In genomic region chr8:126497541-126498428, GRCm38 (mm10) we compare ENCODE assay signal across 7 mouse cellular contexts. TPM values are rescaled to one million over a fixed set of nuclear protein-coding genes. Genes with fewer than 3 reads are reported as not detected.
DNase-seq lines count a peak whose midpoint lies in the region; ATAC-seq lines count a peak whose summit lies in the region.

No protein-coding gene starts in this region.

- H3K36me3 ChIP-seq in embryonic facial prominence, embryonic 10.5 days (replicated peaks) = no peaks in the 10 kb centered on the region
- no peaks in the 10 kb centered on the region for H3K36me3 ChIP-seq in limb, embryonic 10.5 days
- H3K36me3 ChIP-seq in midbrain, embryonic 13.5 days = no peaks in the 10 kb centered on the region

- ATAC-seq in granulocyte monocyte progenitor cell, adult 5-6 weeks (replicated peaks; ENCODE audit: poor library complexity, severe bottlenecking) = peak; percentile 92
- peak; percentile 95 for ATAC-seq in midbrain, embryonic 13.5 days

- H3K9me3 ChIP-seq in embryonic facial prominence, embryonic 10.5 days = no peaks in the 10 kb centered on the region
- no peaks in the 10 kb centered on the region for H3K9me3 ChIP-seq in limb, embryonic 10.5 days (replicated peaks)
- no peaks in the 10 kb centered on the region for H3K9me3 ChIP-seq in midbrain, embryonic 13.5 days

- peak; percentile 95 for DNase-seq in adrenal gland, postnatal 10 days
- peak; percentile 89 for DNase-seq in embryonic facial prominence, embryonic 10.5 days (ENCODE audit: low spot score)
- DNase-seq in kidney, adult 11 months = peak; percentile 89
- DNase-seq in limb, embryonic 10.5 days (ENCODE audit: low spot score) = peak; percentile 94
- peak; percentile 69 for DNase-seq in spleen, adult 12 weeks (ENCODE audit: low spot score)

- peak overlapping the region; percentile 63 for H3K4me2 ChIP-seq in midbrain, embryonic 13.5 days (replicated peaks)

- H3K27me3 ChIP-seq in embryonic facial prominence, embryonic 10.5 days (replicated peaks; ENCODE audit: low read depth, poor library complexity, severe bottlenecking) = no peaks in the 10 kb centered on the region
- H3K27me3 ChIP-seq in limb, embryonic 10.5 days (ENCODE audit: low read depth, poor library complexity, severe bottlenecking) = no peaks in the 10 kb centered on the region
- H3K27me3 ChIP-seq in midbrain, embryonic 13.5 days = peaks cover 12% of the 10 kb centered on the region; the same call in 1 of the 2 replicates

- peak overlapping the region; percentile 70 for H3K9ac ChIP-seq in midbrain, embryonic 13.5 days (replicated peaks)

- H3K4me1 ChIP-seq in embryonic facial prominence, embryonic 10.5 days = peaks cover 30% of the 10 kb centered on the region
- peaks cover 13% of the 10 kb centered on the region for H3K4me1 ChIP-seq in limb, embryonic 10.5 days
- peaks cover 13% of the 10 kb centered on the region for H3K4me1 ChIP-seq in midbrain, embryonic 13.5 days (replicated peaks)

- H3K27ac ChIP-seq in embryonic facial prominence, embryonic 10.5 days (replicated peaks) = peak overlapping the region; percentile 88
- H3K27ac ChIP-seq in limb, embryonic 10.5 days = peak overlapping the region; percentile 89
- peak overlapping the region; percentile 90 for H3K27ac ChIP-seq in midbrain, embryonic 13.5 days

- WGBS in embryonic facial prominence, embryonic 10.5 days = 32% methylated on average over 27 of the region's 27 CpGs
- 34% methylated on average over 27 of the region's 27 CpGs for WGBS in limb, embryonic 10.5 days
- WGBS in midbrain, embryonic 13.5 days = 4% methylated on average over 27 of the region's 27 CpGs

- H3K4me3 ChIP-seq in embryonic facial prominence, embryonic 10.5 days = peak overlapping the region; percentile 58
- peak overlapping the region; percentile 51 for H3K4me3 ChIP-seq in limb, embryonic 10.5 days
- H3K4me3 ChIP-seq in midbrain, embryonic 13.5 days (replicated peaks) = peak overlapping the region; percentile 42

RNA-seq across cellular contexts. Expression of gene Tarbp1, which starts 22.9 kb away (rescaled TPM):
- 1 to 10 TPM; 8.7 to 9.8 TPM for total RNA-seq in adrenal gland, postnatal 10 days (2021)
- polyA plus RNA-seq in embryonic facial prominence, embryonic 10.5 days (2016; fragmentation: Nextera tagmentation; extraction: Ambion mirVana) = 2.7 and 2.8 TPM in 2 replicates
- 10.7 and 13.4 TPM in 2 replicates for total RNA-seq in granulocyte monocyte progenitor cell, adult 5-6 weeks (2014; fragmentation: Nextera tagmentation)
- 9.3 and 10.5 TPM in 2 replicates for total RNA-seq in granulocyte monocyte progenitor cell, adult 5-6 weeks (2017)
- polyA plus RNA-seq in limb, embryonic 10.5 days (2016; fragmentation: Nextera tagmentation; extraction: Ambion mirVana) = 2.6 and 2.9 TPM in 2 replicates
- 1.8 TPM in 2 replicates for polyA plus RNA-seq in midbrain, embryonic 13.5 days (2015; fragmentation: Nextera tagmentation; extraction: Ambion mirVana)

Comparison
In these comparisons a context has a peak if more than half of its experiments do, and no peak if none do; other contexts are left out.
1. Peak in every context shown above with its lines: DNase-seq, ATAC-seq, H3K4me3 ChIP-seq and H3K27ac ChIP-seq.